Mouse (Mus musculus) liver, embryonic 14.5 days (tissue): ENCODE measurements around the gene Sbk1.

Experiments
- CTCF ChIP-seq: IDR thresholded peaks from 2 replicates; pipeline ENCODE4 v1.5.1; 2016; ENCODE audit warnings: antibody characterized with exemption, low read depth, control low read depth
- EP300 ChIP-seq: IDR thresholded peaks from 2 replicates; pipeline ENCODE4 v1.6.1; 2016; ENCODE audit warnings: antibody characterized with exemption, low read depth

GRCm38 (mm10) chr7:126297579-126298460, 25.4 kb downstream of the Sbk1 start:
- TF ChIP-seq EP300 (no peak), CTCF (peak; percentile 63)
